Mouse (Mus musculus) spleen, postnatal 14 days (tissue): ENCODE measurements around the gene Ppid.

Source experiments
- DNase-seq, 2 experiments: peaks; one replicate each; pipeline ENCODE4 v3.0.0; 2021 to 2022; ENCODE audit warnings: low spot score in 2 of 2

Gene Ppid

DNA sequence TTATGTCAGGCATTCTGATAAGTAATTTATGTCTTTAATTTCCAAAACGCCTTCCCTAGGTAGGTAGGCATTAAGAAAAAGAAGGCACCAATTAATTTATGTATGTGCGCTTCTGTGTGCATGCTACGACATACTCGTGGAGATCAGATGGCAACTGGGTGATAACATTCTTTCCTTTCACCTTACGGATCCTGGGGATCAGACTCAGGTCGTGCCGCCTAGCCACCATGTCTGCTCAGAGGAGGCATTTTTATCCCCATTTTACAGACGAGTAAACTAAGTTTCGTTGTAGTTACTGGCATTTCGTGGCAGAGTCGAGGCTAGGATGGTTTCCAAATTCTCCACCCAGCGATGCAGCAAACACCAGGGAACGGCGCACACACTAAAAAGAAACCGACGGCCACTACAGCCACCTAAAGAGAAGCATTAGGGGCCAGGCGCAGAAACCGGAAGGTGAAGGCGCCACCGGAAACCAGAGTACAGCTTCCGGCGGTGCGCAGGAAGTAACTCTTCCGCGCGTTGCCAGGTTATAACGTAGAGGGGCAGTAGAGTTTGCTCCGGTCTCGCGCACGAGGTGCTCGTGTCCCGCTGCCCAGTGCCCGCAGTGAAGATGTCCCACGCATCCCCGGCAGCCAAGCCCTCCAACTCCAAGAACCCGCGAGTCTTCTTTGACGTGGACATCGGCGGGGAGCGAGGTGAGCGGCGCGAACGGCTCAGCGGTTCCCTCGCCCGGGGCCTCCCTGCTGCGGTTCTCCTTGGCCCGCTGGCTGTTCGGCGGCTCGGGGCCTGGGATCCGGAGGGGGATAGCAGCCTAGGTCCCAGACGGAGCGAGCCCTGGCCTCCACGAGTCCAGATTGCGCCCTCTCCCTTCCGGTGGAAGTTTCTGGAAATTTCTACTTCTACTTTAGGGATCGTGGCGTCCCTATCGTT lies at the start of gene Ppid:
Ppid (plus strand) TSS at position 480 of the 930 bp plus-strand sequence.
- peak; percentile 58 to 71 for DNase-seq

DNA sequence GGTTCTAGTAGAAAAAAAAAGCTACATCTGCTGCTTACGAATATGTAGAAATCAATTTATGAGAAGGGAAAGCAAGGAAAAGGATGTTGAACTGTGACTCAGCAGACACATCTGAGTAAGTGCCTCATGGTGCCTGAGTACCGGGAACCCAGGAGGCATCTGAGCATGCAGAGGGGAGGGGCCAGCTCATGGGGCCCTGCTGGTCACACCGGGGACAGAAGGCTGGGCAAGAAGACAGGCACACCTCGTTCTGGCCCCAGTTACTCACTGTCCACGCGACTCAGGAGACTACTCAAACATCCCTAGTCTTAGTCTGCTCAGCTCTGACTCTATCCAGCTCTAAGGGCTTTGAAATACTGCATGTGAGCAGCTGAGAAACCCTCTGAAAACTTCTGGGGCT lies 48.6 kb upstream of the Ppid start:
- DNase-seq = no peak

DNA sequence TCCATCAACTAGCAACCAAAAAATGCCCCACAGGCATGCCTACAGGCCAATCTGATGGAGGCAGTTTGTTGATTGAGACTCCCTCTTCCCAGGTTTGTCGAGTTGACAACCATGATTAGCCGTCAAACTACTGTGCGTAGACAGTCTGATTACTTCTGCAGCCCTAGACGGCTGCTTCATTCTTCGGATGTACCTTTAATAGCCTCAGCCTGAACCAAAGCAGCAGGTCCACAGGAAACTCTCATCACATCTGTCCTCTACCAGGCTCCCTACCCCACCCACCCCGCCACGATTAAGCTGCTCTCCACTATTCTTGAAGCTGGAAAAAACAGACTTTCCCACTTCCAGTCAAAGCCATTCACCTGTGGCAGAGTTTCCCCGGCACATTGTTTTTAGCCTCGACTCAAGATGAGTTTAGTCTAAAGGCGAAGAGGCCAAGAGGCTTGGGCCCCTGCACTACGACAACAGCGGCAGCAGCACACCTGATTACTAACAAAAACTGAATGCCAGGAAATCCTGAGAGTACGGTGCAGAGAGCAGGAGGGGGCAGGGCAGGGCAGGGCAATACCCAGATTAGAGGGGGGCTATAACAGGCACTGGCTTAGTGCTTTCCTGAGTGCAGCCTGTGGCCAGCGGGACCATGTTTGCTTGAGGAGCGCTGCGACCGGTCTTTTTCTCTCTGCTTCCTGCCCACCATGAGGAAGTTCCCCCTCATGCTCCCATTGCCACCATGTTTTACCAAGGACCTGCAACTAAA lies 42.3 kb upstream of the Ppid start:
- DNase-seq = no peak

DNA sequence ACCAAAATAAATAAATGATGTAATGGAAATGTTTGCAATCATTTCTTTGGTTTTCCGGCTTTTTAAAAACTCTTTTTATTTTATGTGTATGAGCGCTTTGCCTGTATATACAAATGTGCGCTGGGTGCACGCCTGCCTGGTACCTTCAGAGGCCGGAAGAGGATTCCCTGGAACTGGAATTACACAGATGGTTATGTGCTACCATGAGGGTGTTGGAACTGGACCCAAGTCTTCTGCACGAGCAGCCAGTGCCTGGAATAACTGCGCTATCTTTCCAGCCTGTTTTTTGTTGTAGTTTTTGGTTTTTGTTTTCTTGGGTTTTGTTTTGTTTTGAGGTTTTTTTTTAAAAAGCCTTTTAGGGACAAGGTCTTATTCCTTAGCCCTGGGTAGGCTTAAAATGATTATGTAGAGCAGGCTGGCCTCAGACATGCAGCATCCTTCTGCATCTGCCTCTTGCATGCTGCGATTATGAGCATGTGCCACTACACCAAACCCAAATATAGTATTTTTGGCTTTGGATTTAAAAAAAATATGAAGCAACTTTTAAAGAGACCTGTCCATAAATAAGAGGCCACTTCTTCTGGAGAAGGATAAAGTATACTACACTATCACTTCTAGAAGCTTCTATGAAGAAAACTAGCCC lies 41.3 kb upstream of the Ppid start:
- DNase-seq = no peak

DNA sequence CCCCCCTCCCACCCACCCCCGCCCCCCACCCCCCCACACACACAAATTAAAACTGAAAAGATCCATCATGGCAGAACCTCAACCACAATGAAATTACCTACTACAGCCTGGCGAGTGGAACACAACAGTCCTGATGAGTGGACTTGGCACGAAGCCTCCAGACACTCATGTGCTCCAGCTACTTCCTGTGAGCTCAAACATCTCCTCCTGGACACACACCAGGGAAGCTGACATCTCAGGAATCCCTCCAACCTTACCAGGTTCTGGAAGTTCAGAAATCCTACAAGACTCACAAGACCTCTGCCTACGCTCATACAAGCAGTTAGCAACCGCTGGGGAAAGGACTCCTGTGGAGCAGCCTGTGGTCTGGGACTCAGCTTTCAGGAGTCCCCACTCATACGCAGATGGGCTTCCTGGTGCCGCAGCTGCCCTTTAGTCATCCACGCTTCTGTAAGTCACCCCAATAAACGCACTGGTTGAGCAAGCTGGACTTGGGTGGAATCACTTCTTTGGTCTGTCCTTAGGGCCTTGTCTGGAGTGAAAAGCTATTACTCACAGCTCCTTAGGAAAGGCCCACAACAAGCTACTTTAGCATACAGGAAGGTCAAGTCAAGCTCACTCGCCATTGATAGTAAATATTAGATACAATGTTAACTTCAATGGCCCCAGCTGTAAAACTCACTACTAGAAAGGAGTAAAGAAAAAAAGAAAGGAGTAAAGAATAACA lies 39.2 kb upstream of the Ppid start:
- no peak for DNase-seq

DNA sequence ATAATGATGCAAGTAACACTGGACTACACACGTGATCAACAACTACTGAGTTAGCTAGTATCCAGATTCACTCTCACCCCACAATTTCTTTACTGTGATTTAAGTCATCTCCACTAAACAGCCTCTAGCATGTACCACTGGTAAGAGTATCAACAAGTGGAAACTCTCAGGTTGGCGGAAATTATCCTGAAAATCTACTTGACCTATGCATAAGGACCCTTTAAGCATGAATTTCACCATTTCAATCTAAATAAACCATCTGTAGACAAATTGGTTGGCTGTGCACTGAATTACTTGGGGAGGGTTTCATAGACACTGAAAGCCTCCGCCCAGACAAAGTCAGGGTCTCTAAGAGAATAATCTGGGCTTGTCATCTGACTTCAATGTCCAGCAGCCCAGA lies 37.4 kb upstream of the Ppid start:
- DNase-seq = no peak

DNA sequence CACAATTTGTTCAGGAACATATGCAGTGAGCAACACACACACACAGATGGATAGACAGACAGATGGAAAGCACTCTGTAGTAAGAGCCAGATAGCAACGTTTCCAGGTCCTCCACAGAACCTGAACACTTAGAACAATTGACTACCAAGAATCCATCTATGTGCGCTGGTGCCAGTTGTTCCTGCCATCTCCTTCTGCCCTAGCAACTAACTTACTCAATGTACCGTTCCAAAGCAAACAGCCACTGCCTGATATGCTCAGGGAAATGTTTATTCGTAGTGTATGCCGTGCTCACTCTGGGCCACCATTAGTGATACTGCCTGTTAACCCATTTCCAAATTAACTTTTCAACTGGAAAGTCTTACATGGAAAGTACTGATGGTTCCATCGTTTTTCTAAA lies 36.1 kb upstream of the Ppid start:
- DNase-seq = no peak

DNA sequence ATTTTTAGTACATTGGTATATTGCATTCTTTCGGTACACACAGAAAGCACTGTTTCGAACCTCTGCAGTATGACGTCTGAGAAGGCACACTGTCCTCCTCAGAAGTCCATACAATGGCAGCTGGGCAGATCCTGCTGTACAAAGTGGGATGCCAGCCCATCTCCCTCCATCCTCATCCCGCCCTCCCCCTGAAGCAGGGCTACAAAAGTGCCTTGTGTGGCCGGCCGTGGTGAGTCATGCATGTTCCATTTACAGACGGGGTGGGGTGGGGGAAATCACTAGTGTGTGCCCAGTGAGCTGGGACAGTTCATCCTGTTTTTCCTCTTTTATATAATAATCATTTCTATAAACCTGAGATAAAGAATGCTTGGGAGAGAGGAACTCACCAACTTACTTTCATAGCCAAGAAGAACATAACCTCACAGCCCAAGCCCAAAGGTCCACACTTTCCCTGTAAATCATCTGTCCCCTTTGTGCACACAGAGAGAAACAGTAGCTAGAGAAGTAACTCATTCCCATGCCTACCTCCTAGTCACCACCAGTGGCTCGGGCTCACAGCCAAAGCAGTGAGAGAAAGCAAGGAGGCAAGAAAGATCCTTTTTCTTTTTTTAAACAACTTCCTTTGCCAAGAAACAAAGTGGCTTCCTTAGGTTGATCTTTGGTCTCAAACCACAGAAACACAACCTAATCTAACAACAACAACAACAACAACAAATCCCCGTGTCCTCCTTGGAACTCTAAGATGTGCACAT lies 31.9 kb upstream of the Ppid start:
- no peak for DNase-seq

DNA sequence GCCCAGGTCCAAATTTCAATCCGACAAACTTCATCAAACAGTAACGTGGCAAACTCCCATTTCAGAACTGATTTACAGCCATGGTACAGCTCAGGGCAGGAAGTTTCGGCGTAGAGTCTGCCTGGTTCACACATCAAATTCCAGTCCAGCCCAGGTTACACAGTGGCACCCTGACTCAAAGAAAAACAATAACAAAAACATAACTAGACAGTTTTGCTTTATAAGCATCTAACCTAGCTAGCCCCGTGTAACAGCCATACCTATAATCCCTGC lies 31.4 kb upstream of the Ppid start:
- no peak for DNase-seq

DNA sequence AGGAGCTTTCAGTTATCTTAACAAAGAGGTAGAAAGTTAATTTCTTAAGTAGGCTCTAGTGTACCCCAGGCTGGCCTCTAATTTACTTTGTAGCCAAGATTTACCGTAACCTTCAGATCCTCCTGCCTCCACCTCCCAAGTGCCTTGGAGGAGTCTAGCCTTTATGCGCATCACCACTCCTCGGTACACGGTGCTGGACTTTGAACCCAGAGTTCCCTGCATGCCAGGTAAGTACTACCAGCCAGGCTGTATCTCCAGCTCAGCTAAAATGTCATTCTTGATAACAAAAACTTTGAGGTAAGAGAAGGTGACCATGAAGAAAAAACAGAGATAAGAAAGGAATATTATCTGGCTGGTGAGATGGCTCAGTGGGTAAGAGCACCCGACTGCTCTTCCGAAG lies 30.6 kb upstream of the Ppid start:
- no peak for DNase-seq

DNA sequence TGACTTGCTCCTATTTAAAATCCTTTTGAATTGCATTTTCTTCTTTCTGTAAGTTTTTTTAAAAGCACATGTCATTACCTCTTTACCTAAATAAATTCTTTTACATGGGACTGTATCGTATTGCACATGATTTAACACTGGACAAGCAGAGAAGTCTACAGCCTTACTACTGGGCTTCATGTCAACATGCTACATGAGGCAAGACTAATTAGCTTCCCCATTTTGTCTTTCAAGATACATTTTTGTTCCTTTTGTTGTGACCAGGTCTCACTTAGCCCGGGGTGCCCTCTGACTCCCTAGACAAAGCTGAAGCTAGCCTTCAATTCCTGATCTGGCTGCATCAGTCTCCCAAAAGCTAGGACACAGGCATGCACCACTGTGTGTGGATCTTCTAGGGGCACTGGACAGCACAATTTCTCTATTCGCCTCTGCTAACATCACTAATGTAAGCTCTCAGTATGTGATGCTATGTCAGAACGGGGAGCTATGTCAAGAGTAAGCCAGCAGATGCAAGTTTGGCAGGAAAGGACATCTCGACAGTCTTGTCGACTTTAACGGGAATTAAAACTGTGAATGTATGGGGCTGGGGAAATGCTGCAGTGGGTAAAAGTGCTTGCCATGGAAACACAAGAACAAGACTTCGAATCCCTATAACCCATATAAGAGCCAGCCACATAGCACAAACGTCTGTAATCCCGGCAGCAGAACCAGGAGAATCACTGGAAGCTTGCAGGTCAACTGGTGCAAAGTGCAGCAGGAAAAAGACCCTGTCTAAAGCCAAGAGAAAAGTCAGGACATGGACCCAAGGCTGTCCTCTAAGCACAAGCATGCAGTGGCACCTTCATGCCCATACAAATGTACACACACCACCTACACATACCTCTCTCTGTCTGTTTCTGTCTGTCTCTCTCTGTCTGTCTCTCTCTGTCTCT lies 29.1 kb upstream of the Ppid start:
- DNase-seq = no peak

DNA sequence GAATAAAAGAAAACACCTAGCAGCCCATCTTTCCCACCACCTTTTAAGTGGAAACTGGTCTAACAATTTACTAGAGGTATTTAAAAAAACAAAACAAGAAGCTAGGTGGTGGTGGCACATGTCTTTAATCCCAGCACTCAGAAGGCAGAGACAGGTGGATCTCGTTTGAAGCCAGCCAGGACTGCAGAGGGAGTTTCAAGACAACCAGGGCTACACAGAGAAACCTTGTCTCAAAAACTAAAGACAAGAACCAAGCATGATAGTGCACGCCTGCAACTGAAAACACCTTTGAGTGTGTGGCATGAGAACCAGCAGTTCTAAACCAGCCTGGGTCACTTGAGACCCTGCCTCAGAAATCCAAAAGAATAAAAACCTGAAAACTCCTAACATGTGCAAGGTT lies 27.6 kb upstream of the Ppid start:
- no peak for DNase-seq

DNA sequence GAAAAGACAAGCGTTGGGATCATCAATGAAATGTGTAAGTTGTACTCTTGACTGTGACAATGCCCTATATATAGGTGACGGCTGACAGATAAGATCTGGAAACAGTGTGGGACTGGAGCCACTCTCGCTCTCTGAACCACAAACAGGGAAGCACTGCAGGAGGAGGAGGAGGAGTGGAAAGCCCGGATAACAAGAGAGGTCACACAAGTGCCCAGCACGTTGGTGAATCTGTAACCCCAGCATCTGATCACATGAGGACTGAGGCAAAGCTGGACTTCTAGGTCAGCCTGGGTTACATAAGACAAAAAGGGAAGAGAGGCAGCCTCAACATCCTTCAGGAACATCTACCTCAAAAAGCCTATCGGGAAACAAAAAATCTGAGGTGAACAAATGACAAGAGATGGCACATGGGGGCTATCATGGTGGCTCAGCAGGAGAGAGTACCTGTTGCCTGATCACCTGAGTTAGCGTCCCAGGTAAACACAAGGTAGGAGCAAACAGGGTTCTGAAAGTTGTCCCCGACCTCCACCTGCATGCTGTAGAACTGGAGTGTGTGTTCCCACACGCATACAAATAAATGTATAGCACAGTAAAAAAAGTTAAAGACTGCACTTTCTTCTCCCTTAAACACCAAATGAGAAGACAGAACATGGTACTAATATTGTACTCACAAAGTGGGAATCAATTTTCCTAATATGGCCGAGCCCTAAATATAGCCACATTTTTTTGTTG lies 26.1 kb upstream of the Ppid start:
- no peak for DNase-seq

DNA sequence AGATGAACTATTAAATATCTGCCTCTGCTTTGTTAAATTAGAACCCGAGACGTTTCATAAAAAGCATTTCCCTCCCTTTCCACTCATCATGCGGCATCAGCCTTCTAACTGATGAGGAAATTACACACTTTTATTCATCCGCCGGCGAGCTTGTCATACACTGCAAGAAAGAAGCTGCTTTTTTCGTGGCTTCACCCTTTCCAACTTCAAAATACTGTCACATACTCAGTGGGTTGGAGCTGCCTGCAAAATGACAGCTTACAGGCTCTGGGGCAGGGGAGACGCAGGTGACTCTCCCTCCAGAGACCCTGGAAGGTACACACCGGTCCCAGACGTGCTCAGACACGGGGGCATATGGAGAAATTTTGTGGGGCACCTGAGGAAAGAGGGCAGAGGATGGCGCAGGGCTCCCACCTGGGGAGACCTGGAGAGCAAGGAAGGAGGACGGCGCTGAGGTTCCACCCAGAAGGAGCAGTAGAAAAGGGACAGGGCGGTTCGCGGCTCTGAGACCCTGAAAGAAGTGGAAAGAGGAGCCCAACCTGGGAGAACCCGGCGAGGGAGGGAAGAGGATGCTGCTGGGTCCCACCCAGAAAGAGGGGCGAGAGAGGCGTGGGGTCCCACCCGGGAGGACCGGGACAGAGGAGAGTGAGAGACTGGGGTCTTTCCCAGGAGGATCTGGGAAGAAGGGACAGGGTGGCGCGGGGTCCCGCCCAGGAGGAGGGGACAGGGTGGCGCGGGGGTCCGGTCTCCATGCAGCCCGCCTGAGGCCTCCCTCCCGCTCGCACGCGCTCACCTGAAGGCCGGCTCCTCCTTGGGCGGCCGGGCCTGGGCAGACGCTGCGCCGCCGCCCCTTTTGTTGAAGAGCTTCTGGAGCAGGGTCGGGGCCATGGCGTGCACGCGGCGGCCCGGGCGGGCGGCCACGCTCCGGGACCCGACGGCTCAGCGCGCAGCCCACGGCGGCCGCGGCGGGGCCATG lies 24.1 kb upstream of the Ppid start:
- peak in 1 of 2 experiments; percentile 31 for DNase-seq

DNA sequence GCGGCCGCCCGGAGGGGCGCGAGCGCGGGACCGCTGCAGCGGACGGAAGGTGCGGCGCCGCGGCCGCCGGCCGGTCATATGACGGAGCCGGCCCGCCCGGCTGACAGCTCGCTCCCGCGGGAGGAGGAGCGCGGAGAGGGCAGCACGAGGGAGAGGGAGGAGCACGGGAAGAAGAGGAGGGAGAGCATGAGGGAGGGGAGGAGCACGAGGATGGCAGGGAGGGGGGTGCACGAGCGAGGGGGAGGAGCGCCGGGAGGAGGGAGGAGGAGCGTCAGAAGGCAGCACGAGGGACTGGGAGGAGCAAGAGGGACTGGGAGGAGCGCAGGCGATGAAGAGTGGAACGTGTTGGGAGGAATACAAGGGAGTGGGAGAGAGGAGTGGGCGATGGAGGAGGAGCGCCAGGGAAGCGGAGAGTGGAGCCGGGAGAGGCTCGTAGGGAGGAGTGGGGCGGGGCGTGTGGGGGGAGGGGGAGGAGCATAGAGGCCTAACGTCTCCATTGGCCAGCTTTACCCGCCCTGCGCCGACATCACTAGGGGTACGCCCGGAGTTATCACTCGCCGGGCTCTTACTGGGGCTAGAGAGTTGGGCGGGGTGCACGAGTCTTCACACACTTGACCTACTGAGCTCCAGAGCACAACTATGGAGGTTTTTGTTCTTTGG lies 23.3 kb upstream of the Ppid start, which contains the start of gene Fnip2:
Fnip2 (minus strand) TSS at position 94 of the 660 bp plus-strand sequence.
- DNase-seq = peak; percentile 68 to 74

DNA sequence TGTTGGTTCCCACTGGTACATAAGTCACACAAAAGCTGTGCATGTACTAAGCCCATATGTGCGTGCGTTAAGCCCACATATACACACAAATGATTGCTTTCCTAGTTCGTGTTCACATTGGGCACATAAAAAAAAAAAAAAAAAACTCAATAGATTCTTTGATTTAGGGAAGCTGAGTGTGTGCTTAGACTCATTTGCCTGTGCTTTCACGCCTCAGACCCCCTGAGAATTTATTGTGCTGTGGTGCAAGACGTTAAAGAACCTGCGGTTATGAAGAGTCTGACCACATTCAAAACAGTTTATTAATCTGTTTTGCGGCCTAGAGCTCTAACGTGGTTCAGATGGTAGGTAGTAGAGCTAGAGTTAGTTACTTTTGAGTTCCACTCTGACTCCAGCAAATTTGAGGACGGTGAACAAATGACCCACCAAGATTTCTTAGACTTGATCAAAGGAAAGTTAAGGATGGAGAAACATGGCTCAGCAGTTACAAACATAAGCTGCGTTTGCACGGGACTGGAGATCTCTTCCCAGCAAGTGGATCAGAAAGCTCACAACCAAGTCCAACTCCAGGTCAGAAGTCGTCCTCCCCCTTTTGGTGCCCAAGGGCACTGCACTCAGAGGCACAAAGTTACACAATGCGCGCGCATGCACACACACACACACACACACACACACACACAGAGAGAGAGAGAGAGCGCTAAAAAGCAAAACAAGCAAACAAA lies 22.4 kb upstream of the Ppid start:
- no peak for DNase-seq

DNA sequence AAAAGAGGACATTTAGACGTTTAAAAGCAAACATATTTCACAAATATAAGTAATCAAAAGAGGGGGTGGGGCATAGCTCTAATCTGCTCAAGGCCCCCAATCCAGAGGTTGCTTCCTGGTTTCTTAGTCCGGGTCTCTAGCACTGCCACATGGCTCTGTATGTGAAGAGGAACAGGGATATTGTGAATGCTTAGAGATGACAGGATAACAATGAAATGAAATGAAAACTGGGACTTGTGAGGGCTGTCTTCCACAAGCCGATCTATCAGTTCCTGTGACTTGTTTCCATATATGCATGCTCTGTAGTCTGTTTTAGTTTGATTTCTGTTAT lies 21.8 kb upstream of the Ppid start:
- DNase-seq = no peak
